In the genomic region with DNA sequence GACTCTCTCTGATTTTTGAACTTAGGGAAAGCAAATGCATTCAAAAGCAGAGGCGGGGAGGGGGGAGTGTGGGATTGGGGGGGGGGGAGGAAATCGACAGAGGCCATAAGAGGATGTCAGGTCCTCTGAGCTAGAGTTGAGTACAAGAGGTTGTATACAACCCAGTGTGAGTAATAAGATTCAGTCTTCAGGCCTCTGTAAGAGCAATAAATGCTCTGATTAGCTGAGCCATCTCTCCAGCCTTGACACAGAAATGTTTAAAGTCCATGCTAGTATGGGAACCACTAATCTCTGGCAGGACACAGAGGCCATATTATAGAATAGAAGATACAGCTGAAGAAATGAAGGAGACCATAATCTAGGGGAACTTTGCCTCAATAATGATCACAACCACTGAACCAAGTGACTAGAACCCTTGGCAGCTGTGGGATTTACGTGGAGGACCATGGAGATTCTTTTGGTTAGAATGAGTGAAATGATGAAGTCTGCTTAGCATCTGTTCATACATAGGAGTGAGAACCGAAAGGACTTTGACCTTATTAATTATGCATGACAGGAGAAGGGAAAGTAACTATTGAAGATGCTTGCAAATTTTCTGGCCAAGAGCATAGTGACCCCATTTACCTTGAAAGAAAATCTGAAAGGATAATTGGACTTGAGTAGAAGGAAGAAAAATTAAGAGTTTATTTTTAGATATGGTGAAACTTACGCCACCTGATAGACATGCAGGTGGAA, we compare ENCODE assay signal across 28 mouse cellular contexts.
A peak's percentile ranks its signal among the peaks of the same experiment; 100 is the strongest.
DNase-seq lines count a peak whose midpoint lies in the region; ATAC-seq and TF ChIP-seq lines count a peak whose summit lies in the region.
"Had no signal": no experiment of that assay in that cellular context is flagged by ENCODE, and none has a peak within 500 bp of the region (broad histone marks: within the 10 kb centered on the region; RNA-seq: fewer than 3 reads in every experiment).

No protein-coding gene starts in this region.

- no peak overlapping the region for H3K4me3 ChIP-seq in midbrain, embryonic 11.5 days (ENCODE audit: low read depth, low read length)
- no peak overlapping the region for H3K4me3 ChIP-seq in midbrain, embryonic 10.5 days
- no peak overlapping the region for H3K4me3 ChIP-seq in CH12.LX (replicated peaks in 1 of 3; ENCODE audit: low read depth in 2 of 3, low read length in 2 of 3, poor library complexity in 1 of 3)
- no peak overlapping the region for H3K4me3 ChIP-seq in intestine, embryonic 16.5 days (ENCODE audit: low read length)
- H3K4me3 ChIP-seq: embryonic facial prominence, embryonic 10.5 days; embryonic facial prominence, embryonic 13.5 days; erythroblast, embryonic 14.5 days; forebrain, embryonic 13.5 days; gastrocnemius, adult 2 months; heart, embryonic 13.5 days had no signal

- no peak for TF ChIP-seq RAD21 in CH12.LX (IDR thresholded peaks at IDR 0.05; ENCODE audit: low read depth, low read length)

- no peaks in the 10 kb centered on the region for H3K4me1 ChIP-seq in midbrain, embryonic 11.5 days (ENCODE audit: control insufficient read depth, insufficient read depth, low read length)
- H3K4me1 ChIP-seq in midbrain, embryonic 10.5 days = no peaks in the 10 kb centered on the region
- peaks cover 20 to 68% of the 10 kb centered on the region in 2 experiments for H3K4me1 ChIP-seq in CH12.LX (ENCODE audit: control insufficient read depth in 1 of 2, insufficient read depth in 2 of 2)
- no peaks in the 10 kb centered on the region for H3K4me1 ChIP-seq in intestine, embryonic 16.5 days (ENCODE audit: control insufficient read depth, insufficient read depth, low read length)
- H3K4me1 ChIP-seq: forebrain, embryonic 13.5 days; heart, embryonic 13.5 days had no signal

- ATAC-seq in midbrain, embryonic 11.5 days (ENCODE audit: low FRiP score) = no peak
- ATAC-seq in intestine, embryonic 16.5 days = peak; percentile 81
- ATAC-seq: forebrain, embryonic 13.5 days; hindbrain, postnatal 0 days; inflammation-experienced regulatory T-cells, adult 6 months; Patski had no signal

- no peak for TF ChIP-seq POLR2A in CH12.LX (IDR thresholded peaks at IDR 0.05; ENCODE audit: low read depth, low read length)

- no peaks in the 10 kb centered on the region for H3K36me3 ChIP-seq in midbrain, embryonic 11.5 days (ENCODE audit: control insufficient read depth, insufficient read depth, low read length)
- peaks cover 17% of the 10 kb centered on the region for H3K36me3 ChIP-seq in midbrain, embryonic 10.5 days
- no peaks in the 10 kb centered on the region for H3K36me3 ChIP-seq in CH12.LX (replicated peaks in 1 of 2; ENCODE audit: control insufficient read depth in 1 of 2, insufficient read depth in 1 of 2, low read length in 1 of 2)
- H3K36me3 ChIP-seq in intestine, embryonic 16.5 days (ENCODE audit: control insufficient read depth, insufficient read depth, low read length) = no peaks in the 10 kb centered on the region; the same call in 1 of the 2 replicates
- H3K36me3 ChIP-seq: G1E had no signal

- WGBS in midbrain, embryonic 11.5 days = 87% methylated on average over 5 of the region's 5 CpGs
- 82% methylated on average over 5 of the region's 5 CpGs for WGBS in midbrain, embryonic 10.5 days
- 76% methylated on average over 5 of the region's 5 CpGs for WGBS in intestine, embryonic 16.5 days

- TF ChIP-seq EP300 in CH12.LX (IDR thresholded peaks at IDR 0.05; ENCODE audit: low read length) = peak; percentile 89

- no peaks in the 10 kb centered on the region for H3K9me3 ChIP-seq in midbrain, embryonic 11.5 days (ENCODE audit: control insufficient read depth, low read length)
- no peaks in the 10 kb centered on the region for H3K9me3 ChIP-seq in midbrain, embryonic 10.5 days (replicated peaks)
- H3K9me3 ChIP-seq in CH12.LX (replicated peaks; ENCODE audit: low read length) = no peaks in the 10 kb centered on the region
- H3K9me3 ChIP-seq in intestine, embryonic 16.5 days (ENCODE audit: control insufficient read depth, low read length) = no peaks in the 10 kb centered on the region
- H3K9me3 ChIP-seq: embryonic facial prominence, embryonic 10.5 days; embryonic facial prominence, embryonic 13.5 days; forebrain, embryonic 13.5 days; G1E; heart, embryonic 13.5 days had no signal

- dilution Hi-C loops in CH12.LX (cut with MboI; ENCODE audit: extremely low pct_ligation_motif_present, extremely low pct_unique_long_range_greater_than_20kb, low sequenced_read_pairs) = no loop called here

- no peaks in the 10 kb centered on the region for H3K27me3 ChIP-seq in midbrain, embryonic 11.5 days (ENCODE audit: control insufficient read depth, insufficient read depth, low read length)
- H3K27me3 ChIP-seq in midbrain, embryonic 10.5 days (ENCODE audit: low read depth, poor library complexity, severe bottlenecking) = no peaks in the 10 kb centered on the region
- H3K27me3 ChIP-seq in CH12.LX (replicated peaks) = no peaks in the 10 kb centered on the region
- H3K27me3 ChIP-seq in intestine, embryonic 16.5 days (replicated peaks; ENCODE audit: control insufficient read depth, insufficient read depth, low read length) = no peaks in the 10 kb centered on the region
- H3K27me3 ChIP-seq: embryonic facial prominence, embryonic 13.5 days; forebrain, embryonic 13.5 days; heart, embryonic 13.5 days; Patski had no signal

- no peak overlapping the region for H3K4me2 ChIP-seq in midbrain, embryonic 11.5 days
- peak overlapping the region; percentile 75; the same call in 1 of the 2 replicates for H3K4me2 ChIP-seq in CH12.LX (ENCODE audit: insufficient read depth, low read depth, poor library complexity, severe bottlenecking)
- no peak overlapping the region for H3K4me2 ChIP-seq in intestine, embryonic 16.5 days (ENCODE audit: low read depth, low read length)
- H3K4me2 ChIP-seq: embryonic facial prominence, embryonic 13.5 days; forebrain, embryonic 13.5 days; heart, embryonic 13.5 days; hindbrain, embryonic 14.5 days had no signal

- H3K9ac ChIP-seq in midbrain, embryonic 11.5 days (ENCODE audit: low read length) = no peak overlapping the region
- H3K9ac ChIP-seq in CH12.LX (ENCODE audit: insufficient read depth, low read depth) = no peak overlapping the region
- no peak overlapping the region for H3K9ac ChIP-seq in intestine, embryonic 16.5 days (ENCODE audit: low read depth, low read length)
- H3K9ac ChIP-seq: embryonic facial prominence, embryonic 13.5 days; forebrain, embryonic 13.5 days; forebrain, postnatal 0 days; heart, embryonic 13.5 days; hindbrain, embryonic 14.5 days had no signal

- no peak for TF ChIP-seq CTCF in CH12.LX (conservative IDR thresholded peaks at IDR 0.05 in 1 of 2, IDR thresholded peaks at IDR 0.05 in 1 of 2; ENCODE audit: low read depth in 2 of 2, low read length in 2 of 2)

- no peaks in the 10 kb centered on the region for H3K79me2 ChIP-seq in CH12.LX (replicated peaks; ENCODE audit: control insufficient read depth, extremely low read depth, insufficient read depth, poor library complexity, severe bottlenecking)

- DNase-seq in midbrain, embryonic 11.5 days (ENCODE audit: low spot score, missing footprints) = peak; percentile 59
- no peak for DNase-seq in midbrain, embryonic 10.5 days (ENCODE audit: low spot score)
- peak; percentile 63 for DNase-seq in CH12.LX (ENCODE audit: extremely low read depth)
- no peak for DNase-seq in layer of hippocampus, postnatal 36 days
- DNase-seq in thymus, postnatal 4 days = no peak
- DNase-seq: adrenal gland, postnatal 10 days; cerebellum, adult 11-12 months; cerebellum, adult 8-10 months; cerebellum, postnatal 10 days; cerebellum, postnatal 36 days; embryo, embryonic 11 days; gastrocnemius, adult 2 months; gastrocnemius, postnatal 14 days; heart, adult 18-20 months; heart, postnatal 14 days; heart, postnatal 4 days had no signal

- H3K27ac ChIP-seq in midbrain, embryonic 11.5 days (ENCODE audit: low read depth, low read length) = no peak overlapping the region
- H3K27ac ChIP-seq in midbrain, embryonic 10.5 days (replicated peaks) = no peak overlapping the region
- no peak overlapping the region for H3K27ac ChIP-seq in CH12.LX (ENCODE audit: insufficient read depth, low read depth)
- no peak overlapping the region for H3K27ac ChIP-seq in intestine, embryonic 16.5 days (ENCODE audit: low read length)
- H3K27ac ChIP-seq: embryonic facial prominence, embryonic 10.5 days; embryonic facial prominence, embryonic 13.5 days; forebrain, embryonic 13.5 days; gastrocnemius, adult 2 months; heart, embryonic 13.5 days; hindbrain, embryonic 14.5 days; hindbrain, postnatal 0 days had no signal

- in situ Hi-C loops in CH12.LX (cut with MboI; ENCODE audit: low pct_ligation_motif_present, low pct_unique_long_range_greater_than_20kb, low sequenced_read_pairs) = no loop called here

TF ChIP-seq in CH12.LX, 34 proteins besides CTCF, POLR2A, EP300 and RAD21 (continues in another document):
- TF ChIP-seq USF2 (conservative IDR thresholded peaks at IDR 0.05; ENCODE audit: low read depth, low read length) (no peak), UBTF (IDR thresholded peaks at IDR 0.05; ENCODE audit: low read depth, low read length) (no peak), MEF2A (IDR thresholded peaks at IDR 0.05; ENCODE audit: borderline replicate concordance, low read depth, low read length) (peak; percentile 34), ELF1 (IDR thresholded peaks at IDR 0.05; ENCODE audit: low read depth, low read length) (no peak), ZNF384 (IDR thresholded peaks at IDR 0.05; ENCODE audit: low read depth, low read length) (no peak), BHLHE40 (IDR thresholded peaks at IDR 0.05; ENCODE audit: low read depth, low read length) (peak; percentile 60), MAZ (IDR thresholded peaks at IDR 0.05; ENCODE audit: low read depth, low read length) (no peak), HCFC1 (IDR thresholded peaks at IDR 0.05; ENCODE audit: low read depth, low read length) (no peak), TCF12 (IDR thresholded peaks at IDR 0.05; ENCODE audit: low read depth, low read length) (peak; percentile 66), SMC3 (IDR thresholded peaks at IDR 0.05; ENCODE audit: low read depth, low read length) (no peak), JUND (conservative IDR thresholded peaks at IDR 0.05; ENCODE audit: low read depth, low read length) (peak; percentile 32; the same call in 1 of the 2 replicates), MAX (IDR thresholded peaks at IDR 0.05; ENCODE audit: low read length) (0 out of 2 replicates have a peak, but pooled peaks have one; percentile 27), ZC3H11A (IDR thresholded peaks at IDR 0.05; ENCODE audit: low read depth, low read length) (no peak), IRF4 (IDR thresholded peaks at IDR 0.05; ENCODE audit: low read depth, low read length) (peak; percentile 78), MAFK (IDR thresholded peaks at IDR 0.05; ENCODE audit: insufficient replicate concordance, low read length) (peak; percentile 63), JUN (IDR thresholded peaks at IDR 0.05; ENCODE audit: insufficient read depth, low read depth, low read length) (peak; percentile 16; the same call in 1 of the 2 replicates), ZKSCAN1 (IDR thresholded peaks at IDR 0.05; ENCODE audit: borderline replicate concordance, low read depth, low read length) (no peak), CHD1 (IDR thresholded peaks at IDR 0.05; ENCODE audit: low read depth, low read length) (no peak), ETS1 (conservative IDR thresholded peaks at IDR 0.05; ENCODE audit: low read depth, low read length) (peak; percentile 64)

Comparison
In these comparisons a context has a peak if more than half of its experiments do, and no peak if none do; other contexts are left out.
1. DNase-seq: peak in midbrain, embryonic 11.5 days (single experiment) and CH12.LX (single experiment); none in midbrain, embryonic 10.5 days (single experiment), layer of hippocampus, postnatal 36 days (0 of 2) and thymus, postnatal 4 days (single experiment).